Mouse (Mus musculus) heart, embryonic 14.5 days (tissue): ENCODE results near the gene C130032M10Rik. TPM values are rescaled to one million over a fixed set of nuclear protein-coding genes. Genes with fewer than 3 reads are reported as not detected.
A peak's percentile ranks its signal among the peaks of the same experiment; 100 is the strongest.

Experiments
- ATAC-seq: fragments of 200-750 bp; cut with Nextera tagmentation; 2 replicates; pipeline ENCODE4 v1.8.0; 2017; ENCODE audit warnings: low read depth, moderate TSS enrichment; ENCODE audit not compliant: insufficient number of reproducible peaks, insufficient read depth, low FRiP score
- H3K27ac ChIP-seq, 2 experiments: fragments of 200-500 bp in 1 of 2; fragments of 300-500 bp in 1 of 2; sonication (generic) in 1 of 2; replicated peaks in 1 of 2; 2 replicates each; pipeline ENCODE4 v1.5.1; 2012 to 2014; ENCODE audit warnings: low read depth in 2 of 2, low read length in 2 of 2, control low read depth in 1 of 2, mild to moderate bottlenecking in 1 of 2, mixed read lengths in 1 of 2; ENCODE audit not compliant: control insufficient read depth in 1 of 2, insufficient read depth in 1 of 2
- H3K27me3 ChIP-seq: fragments of 300-500 bp; sonication (generic); 2 replicates; pipeline ENCODE4 v1.6.1; 2014; ENCODE audit warnings: mild to moderate bottlenecking, low read length, control low read depth; ENCODE audit not compliant: control insufficient read depth, insufficient read depth
- H3K36me3 ChIP-seq: fragments of 300-500 bp; sonication (generic); 2 replicates; pipeline ENCODE4 v1.6.1; 2014; ENCODE audit warnings: mild to moderate bottlenecking, control low read depth, low read length, mixed read lengths; ENCODE audit not compliant: control insufficient read depth, insufficient read depth
- H3K4me1 ChIP-seq, 2 experiments: fragments of 200-500 bp in 1 of 2; fragments of 300-500 bp in 1 of 2; sonication (generic) in 1 of 2; 2 replicates each; pipeline ENCODE4 v1.6.1; 2012 to 2014; ENCODE audit warnings: low read length in 2 of 2, control low read depth in 1 of 2, mixed read lengths in 1 of 2; ENCODE audit not compliant: control insufficient read depth in 2 of 2, insufficient read depth in 2 of 2
- H3K4me2 ChIP-seq: fragments of 300-500 bp; sonication (generic); 2 replicates; pipeline ENCODE4 v1.6.1; 2014; ENCODE audit warnings: mild to moderate bottlenecking, low read length
- H3K4me3 ChIP-seq, 2 experiments: fragments of 200-500 bp in 1 of 2; fragments of 300-500 bp in 1 of 2; sonication (generic) in 1 of 2; 2 replicates each; pipeline ENCODE4 v1.5.1; 2012 to 2014; ENCODE audit warnings: low read length in 2 of 2, mild to moderate bottlenecking in 2 of 2, control low read depth in 1 of 2, low read depth in 1 of 2, moderate library complexity in 1 of 2; ENCODE audit not compliant: control insufficient read depth in 1 of 2, insufficient read depth in 1 of 2
- H3K9ac ChIP-seq: fragments of 300-500 bp; sonication (generic); 2 replicates; pipeline ENCODE4 v1.6.1; 2014; ENCODE audit warnings: mild to moderate bottlenecking, low read length
- H3K9me3 ChIP-seq: fragments of 300-500 bp; sonication (generic); 2 replicates; pipeline ENCODE4 v1.6.1; 2016; ENCODE audit warnings: low read length, control low read depth; ENCODE audit not compliant: control insufficient read depth
- WGBS: fragments of 180-500 bp; shearing (Covaris S2); extraction: QIAGEN DNeasy Blood & Tissue Kit; methylation state at CpG from one replicate; pipeline ENCODE4 v1.1.7; 2014; 5-methylcytosine and 5-hydroxymethylcytosine counted together
- polyA plus RNA-seq: library from polyadenylated mRNA; unstranded; fragments of >200 nt; fragmentation: Nextera tagmentation; extraction: Ambion mirVana; gene quantifications from 2 replicates; pipeline ENCODE4 v1.2.1, GENCODE M21; 2014

Gene C130032M10Rik
- polyA plus RNA-seq: 0.77 and 2.7 TPM in 2 replicates

- H3K27ac ChIP-seq: peak within 1 kb of the TSS; percentile 33 to 52; a peak in 1 of 4 replicates
- H3K9ac ChIP-seq: peak within 1 kb of the TSS; percentile 53
- H3K9me3 ChIP-seq: peaks cover 14% of the 10 kb centered on the region
- H3K4me3 ChIP-seq: peak within 1 kb of the TSS; percentile 14; a peak in 2 of 4 replicates
- H3K4me1 ChIP-seq: peaks cover 11 to 12% of the 10 kb centered on the region in 2 experiments
- peak within 1 kb of the TSS; percentile 58 for H3K4me2 ChIP-seq
- no peaks in the 10 kb centered on the region for H3K27me3 ChIP-seq
- WGBS: 30% methylated on average over 11 of the region's 11 CpGs
- no peaks in the 10 kb centered on the region for H3K36me3 ChIP-seq
- no peak for ATAC-seq
These were observed at the start of gene C130032M10Rik for GRCm38 (mm10) chr9:114515364-114515763. TSS of gene C130032M10Rik (plus strand) at chr9:114515697.

DNA sequence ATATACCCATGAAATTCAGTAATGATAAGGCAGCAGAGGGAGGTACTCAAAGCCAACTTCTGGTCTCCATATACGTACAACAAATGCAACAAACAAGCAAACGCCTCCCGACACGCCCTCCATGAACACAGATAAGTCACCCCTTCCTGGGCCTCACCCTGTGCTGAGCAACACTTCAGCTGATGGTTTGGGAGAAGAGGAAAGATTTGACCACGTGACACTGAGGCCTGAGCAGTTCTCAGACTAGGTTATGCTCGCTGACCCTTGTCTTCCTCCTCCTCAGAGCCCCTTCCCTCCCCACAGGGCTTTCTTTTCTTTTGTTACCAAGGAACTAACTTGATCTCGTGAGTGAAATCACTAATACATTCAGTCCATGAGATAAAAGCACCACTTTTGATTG lies 48.6 kb upstream of the C130032M10Rik start:
- no peaks in the 10 kb centered on the region for H3K27me3 ChIP-seq
- no peak for ATAC-seq
- H3K9ac ChIP-seq: no peak overlapping the region
- H3K4me1 ChIP-seq: peaks cover 0 to 2% of the 10 kb centered on the region in 2 experiments; a peak in 1 of 4 replicates
- no peaks in the 10 kb centered on the region for H3K9me3 ChIP-seq
- H3K36me3 ChIP-seq: peaks cover 45% of the 10 kb centered on the region
- no peak overlapping the region for H3K27ac ChIP-seq
- no peak overlapping the region for H3K4me3 ChIP-seq
- no peak overlapping the region for H3K4me2 ChIP-seq
- 62% methylated on average over 7 of the region's 7 CpGs for WGBS

- Histone ChIP-seq H3K4me3 (no peak overlapping the region), H3K9ac (no peak overlapping the region), H3K9me3 (no peaks in the 10 kb centered on the region), H3K4me1 (peaks cover 0 to 2% of the 10 kb centered on the region in 2 experiments; a peak in 1 of 4 replicates), H3K27me3 (no peaks in the 10 kb centered on the region), H3K27ac (no peak overlapping the region), H3K4me2 (no peak overlapping the region), H3K36me3 (peaks cover 36% of the 10 kb centered on the region)
- ATAC-seq: no peak
- 68% methylated on average over 5 of the region's 5 CpGs for WGBS
These were observed 47.3 kb upstream of the C130032M10Rik start for GRCm38 (mm10) chr9:114468217-114468616.

DNA sequence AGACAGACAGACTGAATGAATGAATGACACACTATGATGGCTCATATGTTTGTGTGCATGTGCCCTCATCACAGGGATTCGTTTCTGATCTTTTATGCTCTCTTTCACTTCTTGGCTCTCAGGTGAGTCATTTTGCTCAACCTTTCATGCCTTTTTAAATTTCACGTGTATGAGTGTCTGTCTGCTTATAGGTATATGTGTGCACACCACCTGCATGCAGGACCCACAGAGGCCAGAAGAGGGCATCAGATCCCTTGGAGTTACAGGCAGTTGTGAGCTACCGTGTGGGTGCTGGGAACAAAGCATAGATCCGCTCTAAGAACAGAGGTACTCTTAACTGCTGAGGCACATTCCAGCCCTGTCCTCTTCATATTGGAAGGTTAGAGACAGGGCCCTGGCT lies 46.8 kb upstream of the C130032M10Rik start:
- Histone ChIP-seq H3K27me3 (no peaks in the 10 kb centered on the region), H3K9ac (no peak overlapping the region), H3K4me3 (no peak overlapping the region), H3K4me1 (peaks cover 0 to 2% of the 10 kb centered on the region in 2 experiments; a peak in 1 of 4 replicates), H3K9me3 (no peaks in the 10 kb centered on the region), H3K36me3 (peaks cover 35% of the 10 kb centered on the region), H3K4me2 (no peak overlapping the region), H3K27ac (no peak overlapping the region)
- no peak for ATAC-seq
- WGBS: 91% methylated on average over 4 of the region's 4 CpGs

DNA sequence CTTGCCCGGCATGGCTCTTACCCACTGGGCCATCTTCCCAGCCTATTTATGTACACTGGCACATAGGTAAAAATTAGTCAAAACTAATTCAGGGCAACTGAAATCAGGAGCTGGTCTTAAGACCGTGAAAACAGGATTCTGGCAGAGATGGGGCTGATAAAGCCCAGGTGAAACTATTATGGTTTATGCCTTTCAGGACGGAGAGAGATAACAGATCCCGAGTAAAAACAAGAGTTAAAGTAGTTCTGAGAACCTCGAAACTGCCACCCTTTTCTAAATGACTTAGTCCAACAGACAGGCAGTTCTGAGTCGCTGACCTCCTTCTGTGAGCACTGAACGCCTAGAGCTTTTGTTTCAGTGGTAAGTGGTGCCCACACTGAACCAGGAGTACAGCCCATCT lies 43.6 kb upstream of the C130032M10Rik start:
- Histone ChIP-seq H3K9me3 (no peaks in the 10 kb centered on the region), H3K4me1 (peaks cover 0 to 1% of the 10 kb centered on the region in 2 experiments; a peak in 1 of 4 replicates), H3K4me3 (no peak overlapping the region), H3K27ac (no peak overlapping the region), H3K9ac (no peak overlapping the region), H3K27me3 (no peaks in the 10 kb centered on the region), H3K36me3 (peaks cover 6% of the 10 kb centered on the region; the same call in 1 of the 2 replicates), H3K4me2 (no peak overlapping the region)
- WGBS: 78% methylated on average over 7 of the region's 7 CpGs
- ATAC-seq: no peak

- ATAC-seq: no peak
- WGBS: 89% methylated on average over 9 of the region's 9 CpGs
- Histone ChIP-seq H3K9me3 (no peaks in the 10 kb centered on the region), H3K27ac (no peak overlapping the region), H3K4me3 (no peak overlapping the region), H3K9ac (no peak overlapping the region), H3K36me3 (no peaks in the 10 kb centered on the region), H3K27me3 (no peaks in the 10 kb centered on the region), H3K4me2 (no peak overlapping the region), H3K4me1 (no peaks in the 10 kb centered on the region)
These were observed 38.5 kb upstream of the C130032M10Rik start for GRCm38 (mm10) chr9:114477019-114477418.

- Histone ChIP-seq H3K27me3 (no peaks in the 10 kb centered on the region), H3K4me1 (no peaks in the 10 kb centered on the region), H3K9ac (no peak overlapping the region), H3K4me2 (no peak overlapping the region), H3K27ac (no peak overlapping the region), H3K9me3 (no peaks in the 10 kb centered on the region), H3K36me3 (no peaks in the 10 kb centered on the region), H3K4me3 (no peak overlapping the region)
- ATAC-seq: no peak
- 71% methylated on average over 3 of the region's 3 CpGs for WGBS
These were observed 34.6 kb upstream of the C130032M10Rik start for GRCm38 (mm10) chr9:114480940-114481339.

GRCm38 (mm10) chr9:114484771-114485170 lies 30.7 kb upstream of the C130032M10Rik start:
- Histone ChIP-seq H3K4me1 (no peaks in the 10 kb centered on the region), H3K27ac (no peak overlapping the region), H3K4me3 (no peak overlapping the region), H3K4me2 (no peak overlapping the region), H3K9me3 (no peaks in the 10 kb centered on the region), H3K9ac (no peak overlapping the region), H3K36me3 (no peaks in the 10 kb centered on the region), H3K27me3 (no peaks in the 10 kb centered on the region)
- ATAC-seq: 0 out of 2 replicates have a peak, but pooled peaks have one; percentile 35
- WGBS: 72% methylated on average over 5 of the region's 5 CpGs
